Mouse (Mus musculus): ENCODE measurements around the gene 2210407C18Rik.

DNA sequence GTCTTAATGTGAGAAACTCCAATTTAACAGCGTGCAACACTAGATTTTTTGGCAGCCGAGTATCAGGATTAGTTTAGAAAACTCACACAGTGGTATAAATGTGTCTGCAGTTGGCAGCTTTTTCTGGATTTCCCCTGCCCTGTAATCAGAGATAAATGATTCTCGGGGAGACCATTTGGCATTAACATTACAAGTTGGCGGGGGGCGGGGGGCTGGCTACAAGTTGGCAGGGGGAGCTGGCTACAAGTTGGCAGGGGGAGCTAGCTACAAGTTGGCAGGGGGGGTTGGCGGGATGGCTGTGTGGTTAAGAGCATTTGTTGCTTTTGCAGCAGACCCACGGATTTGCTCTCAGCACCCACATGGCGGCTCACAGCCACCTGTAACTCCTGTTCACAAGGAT, 37.2 kb downstream of the 2210407C18Rik start:
- TF ChIP-seq CTCF (IDR thresholded peaks at IDR 0.05; ENCODE audit: low read depth, low read length) = no peak
- no peak for TF ChIP-seq POLR2A (IDR thresholded peaks at IDR 0.05; ENCODE audit: borderline replicate concordance, low read depth, low read length)

All from bone marrow macrophage, adult 2 months (primary cell).